Comparison of ENCODE assay signal across 17 mouse cellular contexts in the genomic region with DNA sequence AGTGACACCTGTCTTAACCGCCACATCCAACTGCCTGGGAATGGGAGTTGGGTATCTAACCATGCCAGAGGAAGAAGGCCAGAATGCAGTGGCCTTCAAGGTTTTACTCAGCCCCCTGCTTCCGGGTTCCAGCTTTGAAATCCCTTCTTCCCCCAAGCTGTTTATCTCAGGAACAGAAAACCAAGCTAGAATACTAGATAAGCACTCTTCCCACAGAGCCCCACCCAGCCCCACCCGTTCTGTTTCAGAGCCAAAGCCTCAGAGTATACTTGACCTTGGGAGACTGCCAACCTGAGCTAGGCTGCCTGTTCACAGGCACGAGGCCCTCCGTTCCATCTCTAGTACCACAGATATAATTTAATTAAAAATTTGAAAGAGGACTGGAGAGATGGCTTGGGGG. TPM values are rescaled to one million over a fixed set of nuclear protein-coding genes. Genes with fewer than 3 reads are reported as not detected.
A peak's percentile ranks its signal among the peaks of the same experiment; 100 is the strongest.
DNase-seq lines count a peak whose midpoint lies in the region; ATAC-seq lines count a peak whose summit lies in the region.
"Had no signal": no experiment of that assay in that cellular context is flagged by ENCODE, and none has a peak within 500 bp of the region (broad histone marks: within the 10 kb centered on the region; RNA-seq: fewer than 3 reads in every experiment).

No protein-coding gene starts in this region.

- DNase-seq in adrenal gland, adult 2 months, result peak; percentile 23
- DNase-seq in adrenal gland, adult 18-20 months (ENCODE audit: low spot score in 2 of 2), result no peak
- DNase-seq in NIH3T3 (ENCODE audit: low read depth) (peak; percentile 14), liver (peak; percentile 69)
- peak; percentile 56 for DNase-seq in lung, postnatal 14 days
- no peak for DNase-seq in frontal cortex, postnatal 25 days (ENCODE audit: low spot score in 2 of 2)
- no peak for DNase-seq in kidney, postnatal 14 days
- DNase-seq: cerebellum, adult 8-10 months; kidney, adult 2 months; thymus, adult 2 months had no signal

- ATAC-seq in monocyte, adult 5-6 weeks (replicated peaks; ENCODE audit: insufficient number of reproducible peaks, low FRiP score, low TSS enrichment, poor library complexity, severe bottlenecking), result no peak

RNA-seq across cellular contexts. Expression of a gene that starts 27.3 kb away (rescaled TPM):
- 10 to 100 TPM in 1 of 2 experiments, 1 to 10 TPM in 1; 9.0 to 14.5 TPM for total RNA-seq in adrenal gland, adult 2 months (2021)
- 29.7 and 39.7 TPM in 2 replicates for polyA plus RNA-seq in adrenal gland, adult 2 months (2012; rRNA removed)
- total RNA-seq in adrenal gland, adult 18-20 months (2021), result 10 to 100 TPM in 1 of 2 experiments, 1 to 10 TPM in 1; 6.5 to 11.8 TPM
- total RNA-seq in monocyte, adult 5-6 weeks (2017), result 1.8 to 2.8 TPM in 2 of 3 replicates, not detected in the other

RNA-seq across cellular contexts. Expression of a gene that starts 41.5 kb away (rescaled TPM):
- not detected for total RNA-seq in adrenal gland, adult 2 months (2021)
- polyA plus RNA-seq in adrenal gland, adult 2 months (2012; rRNA removed), result not detected in 2 replicates
- total RNA-seq in adrenal gland, adult 18-20 months (2021), result not detected
- not detected in 3 replicates for total RNA-seq in monocyte, adult 5-6 weeks (2017)
- total RNA-seq: gastrocnemius, adult 8-10 months; left cerebral cortex, adult 2 months had no signal
- polyA plus RNA-seq: heart, embryonic 13.5 days; hindbrain, embryonic 12.5 days; kidney, adult 2 months; limb, embryonic 15.5 days; midbrain, embryonic 12.5 days; thymus, adult 2 months had no signal

Comparison
In these comparisons a context has a peak if more than half of its experiments do, and no peak if none do; other contexts are left out.
1. DNase-seq: peak in adrenal gland, adult 2 months (single experiment), NIH3T3 (single experiment), liver (single experiment) and lung, postnatal 14 days (single experiment); none in adrenal gland, adult 18-20 months (0 of 2), frontal cortex, postnatal 25 days (0 of 2) and kidney, postnatal 14 days (single experiment).